Mouse (Mus musculus): ENCODE data around the gene Vezt. TPM values are rescaled to one million over a fixed set of nuclear protein-coding genes. Genes with fewer than 3 reads are reported as not detected.

The Vezt gene
- polyA plus RNA-seq, 1 experiment from 2014 or later: 21.1 TPM

DNA sequence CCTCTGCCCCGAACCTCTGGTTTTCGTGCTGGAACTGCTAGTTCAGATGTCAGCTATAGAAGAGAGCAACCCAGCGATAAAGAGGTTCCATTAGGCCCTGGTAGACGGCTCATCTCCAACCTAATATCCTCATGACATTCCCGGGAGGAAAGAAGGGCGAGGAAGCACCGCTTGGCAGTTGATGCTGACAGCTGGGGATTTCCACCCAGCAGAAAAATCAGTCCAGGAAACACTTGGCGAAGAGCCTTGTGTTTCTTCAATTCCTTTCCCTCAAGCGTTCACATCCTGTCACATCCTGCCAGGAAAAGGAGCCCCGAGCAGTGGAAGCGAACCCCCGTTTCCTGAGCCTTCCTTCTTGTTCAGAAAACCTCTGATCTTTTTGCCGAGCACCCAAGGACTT, 116.4 kb downstream of the Vezt start:
- Histone ChIP-seq H3K4me2 (no peak overlapping the region; the same call in 1 of the 2 replicates), H3K27ac (peak overlapping the region; percentile 60; the same call in 1 of the 2 replicates), H3K9ac (no peak overlapping the region), H3K36me3 (no peaks in the 10 kb centered on the region), H3K27me3 (replicated peaks) (0 out of 2 replicates have a peak, but pooled peaks cover 3% of the 10 kb centered on the region), H3K9me3 (no peaks in the 10 kb centered on the region), H3K4me3 (replicated peaks) (no peak overlapping the region), H3K4me1 (no peaks in the 10 kb centered on the region)
- no peak for ATAC-seq (ENCODE audit: insufficient read depth, low FRiP score, low read depth)
- 45% methylated on average over 13 of the region's 13 CpGs for WGBS

DNA sequence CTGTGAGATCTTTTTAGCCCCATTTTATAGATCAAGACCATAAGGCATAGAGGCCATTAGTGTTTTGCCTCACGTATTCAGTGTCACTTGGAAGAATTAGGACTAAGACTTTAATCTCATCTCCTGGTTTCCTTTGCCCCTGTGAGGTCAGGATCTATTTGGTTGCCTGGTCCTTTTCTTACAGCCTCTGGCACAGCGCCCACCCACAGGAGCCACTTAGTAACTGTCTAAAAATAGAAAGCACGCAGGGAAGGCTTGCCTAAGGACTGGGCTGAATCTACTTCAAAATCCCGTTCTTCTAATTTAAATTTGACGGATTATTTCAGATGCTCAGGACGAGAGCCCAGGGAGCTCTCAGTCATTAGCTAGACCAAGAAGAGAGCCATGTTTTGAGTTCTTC, 116.9 kb downstream of the Vezt start:
- H3K27ac ChIP-seq: 0 out of 2 replicates have a peak overlapping the region, but pooled peaks have one; percentile 60
- WGBS: 32% methylated on average over 6 of the region's 6 CpGs
- H3K4me2 ChIP-seq: no peak overlapping the region; the same call in 1 of the 2 replicates

DNA sequence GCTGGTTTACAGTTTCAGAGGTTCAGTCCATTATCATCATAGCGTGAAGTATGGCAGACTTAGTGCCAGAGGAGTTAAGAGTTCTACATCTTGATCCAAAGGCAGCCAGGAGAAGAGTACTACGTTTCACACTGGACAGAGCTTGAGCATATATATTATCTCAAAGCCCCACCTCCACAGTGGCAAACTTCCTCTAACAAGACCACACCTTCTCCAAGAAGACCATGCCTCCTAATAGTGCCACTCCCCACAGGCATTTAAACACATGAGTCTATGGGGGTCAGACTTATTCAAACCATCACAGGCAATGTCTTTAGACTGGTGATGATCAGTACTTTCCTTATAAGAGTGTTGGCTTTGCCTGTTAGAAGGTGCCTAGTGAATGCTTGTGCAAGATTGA, 117.5 kb downstream of the Vezt start:
- WGBS: 72% methylated on average over 2 of the region's 2 CpGs
- no peak overlapping the region for H3K4me3 ChIP-seq (replicated peaks)
- ATAC-seq (ENCODE audit: insufficient read depth, low FRiP score, low read depth): peak; percentile 53; the same call in 1 of the 2 replicates
- no peak overlapping the region for H3K9ac ChIP-seq
- H3K27ac ChIP-seq: no peak overlapping the region
- no peaks in the 10 kb centered on the region for H3K9me3 ChIP-seq
- no peaks in the 10 kb centered on the region for H3K4me1 ChIP-seq
- H3K27me3 ChIP-seq (replicated peaks): 0 out of 2 replicates have a peak, but pooled peaks cover 3% of the 10 kb centered on the region
- H3K36me3 ChIP-seq: no peaks in the 10 kb centered on the region
- H3K4me2 ChIP-seq: no peak overlapping the region

More for the DNA sequence above, 116.9 kb downstream of the Vezt start:
- Histone ChIP-seq H3K9ac (no peak overlapping the region), H3K9me3 (no peaks in the 10 kb centered on the region), H3K27me3 (replicated peaks) (0 out of 2 replicates have a peak, but pooled peaks cover 3% of the 10 kb centered on the region), H3K36me3 (no peaks in the 10 kb centered on the region), H3K4me1 (no peaks in the 10 kb centered on the region), H3K4me3 (replicated peaks) (no peak overlapping the region)
- ATAC-seq (ENCODE audit: insufficient read depth, low FRiP score, low read depth): peak; percentile 60; the same call in 1 of the 2 replicates

DNA sequence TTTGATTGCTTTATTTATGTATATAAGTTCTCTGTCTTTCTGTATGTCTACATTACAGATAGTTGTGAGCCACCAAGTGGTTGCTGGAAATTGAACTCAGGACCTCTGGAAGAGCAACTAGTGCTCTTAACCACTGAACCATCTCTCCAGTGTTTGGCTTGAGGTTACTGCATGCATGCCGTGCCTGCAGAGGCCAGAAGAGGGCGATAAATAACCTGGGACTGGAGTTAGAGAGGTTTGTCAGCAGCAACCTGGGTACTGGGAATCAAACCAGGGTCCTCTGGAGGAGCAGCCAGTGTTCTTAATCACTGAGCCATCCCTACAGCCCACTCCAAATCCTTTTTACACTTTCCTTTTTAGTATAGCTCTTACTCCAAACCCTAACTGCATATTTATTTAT, 118.8 kb downstream of the Vezt start:
- no peak for ATAC-seq (ENCODE audit: insufficient read depth, low FRiP score, low read depth)
- 80% methylated on average over 2 of the region's 2 CpGs for WGBS

DNA sequence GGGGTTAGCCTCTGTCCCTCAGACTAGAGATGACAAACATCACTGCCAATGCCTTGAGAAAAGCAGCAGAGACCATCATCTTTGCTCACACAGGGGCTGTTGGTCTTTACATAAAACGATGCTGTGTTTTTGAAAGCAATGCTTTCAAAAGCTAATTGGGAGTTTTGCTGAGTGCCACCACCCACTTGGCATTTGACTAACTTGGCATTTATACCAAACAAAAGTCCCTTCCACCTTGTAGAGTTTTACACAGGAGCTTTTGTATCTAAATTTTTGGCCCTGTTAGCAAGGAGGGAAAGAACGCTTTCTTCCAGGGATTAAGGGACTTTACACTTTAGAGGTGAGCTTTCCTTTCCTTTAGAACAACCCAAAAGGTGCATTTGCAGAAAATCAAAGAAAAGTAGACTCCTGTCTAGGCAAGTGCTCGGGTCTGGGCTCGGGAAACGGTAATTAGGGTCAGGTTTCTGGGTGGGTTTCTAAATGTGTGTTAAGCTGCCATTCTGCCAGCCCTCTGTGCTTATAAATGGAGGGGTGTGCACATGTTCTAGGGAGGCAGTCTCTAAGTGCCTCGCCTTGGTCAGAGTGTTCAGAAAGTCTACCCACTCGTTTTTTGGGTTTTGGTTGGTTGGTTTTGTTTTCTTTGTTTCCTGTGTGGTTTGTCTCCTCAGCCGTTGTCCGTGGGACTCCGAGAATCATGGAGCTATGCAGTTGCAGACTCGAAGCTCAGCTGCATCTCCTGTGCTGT, 119.9 kb downstream of the Vezt start:
- Histone ChIP-seq H3K9me3 (no peaks in the 10 kb centered on the region), H3K27ac (0 out of 2 replicates have a peak overlapping the region, but pooled peaks have one; percentile 35), H3K4me2 (no peak overlapping the region), H3K9ac (no peak overlapping the region), H3K4me1 (no peaks in the 10 kb centered on the region), H3K36me3 (no peaks in the 10 kb centered on the region), H3K27me3 (replicated peaks) (0 out of 2 replicates have a peak, but pooled peaks cover 3% of the 10 kb centered on the region), H3K4me3 (replicated peaks) (no peak overlapping the region)
- ATAC-seq (ENCODE audit: insufficient read depth, low FRiP score, low read depth): no peak
- WGBS: 40% methylated on average over 11 of the region's 11 CpGs

More for the DNA sequence above, 118.8 kb downstream of the Vezt start:
- H3K4me3 ChIP-seq (replicated peaks): no peak overlapping the region
- H3K9ac ChIP-seq: no peak overlapping the region
- no peaks in the 10 kb centered on the region for H3K4me1 ChIP-seq
- H3K27me3 ChIP-seq (replicated peaks): 0 out of 2 replicates have a peak, but pooled peaks cover 3% of the 10 kb centered on the region
- H3K4me2 ChIP-seq: no peak overlapping the region
- H3K36me3 ChIP-seq: no peaks in the 10 kb centered on the region
- H3K27ac ChIP-seq: no peak overlapping the region
- H3K9me3 ChIP-seq: no peaks in the 10 kb centered on the region

DNA sequence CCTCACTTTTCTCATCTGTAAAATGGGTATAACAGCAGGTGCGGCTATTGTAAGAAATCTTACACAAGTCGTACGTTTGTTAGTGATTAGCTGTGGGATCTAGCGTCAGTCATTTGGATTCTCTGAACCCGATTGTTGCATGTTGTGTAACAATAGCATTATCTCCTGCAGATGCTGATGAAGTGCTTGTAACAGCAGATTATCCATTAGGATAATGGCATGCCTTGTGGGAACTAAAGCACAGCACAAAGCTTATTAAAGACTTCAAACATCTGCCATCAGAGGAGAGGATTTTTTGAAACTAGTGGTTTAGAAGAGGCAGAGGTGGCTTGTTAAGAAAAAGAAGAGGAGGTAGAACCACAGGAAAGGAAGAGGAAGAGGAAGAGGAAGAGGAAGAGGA, 122.1 kb downstream of the Vezt start:
- ATAC-seq (ENCODE audit: insufficient read depth, low FRiP score, low read depth): no peak
- Histone ChIP-seq H3K27ac (no peak overlapping the region), H3K27me3 (replicated peaks) (0 out of 2 replicates have a peak, but pooled peaks cover 3% of the 10 kb centered on the region), H3K4me3 (replicated peaks) (no peak overlapping the region), H3K4me2 (no peak overlapping the region), H3K9ac (no peak overlapping the region), H3K4me1 (no peaks in the 10 kb centered on the region), H3K9me3 (no peaks in the 10 kb centered on the region), H3K36me3 (no peaks in the 10 kb centered on the region)
- WGBS: 92% methylated on average over 5 of the region's 5 CpGs

DNA sequence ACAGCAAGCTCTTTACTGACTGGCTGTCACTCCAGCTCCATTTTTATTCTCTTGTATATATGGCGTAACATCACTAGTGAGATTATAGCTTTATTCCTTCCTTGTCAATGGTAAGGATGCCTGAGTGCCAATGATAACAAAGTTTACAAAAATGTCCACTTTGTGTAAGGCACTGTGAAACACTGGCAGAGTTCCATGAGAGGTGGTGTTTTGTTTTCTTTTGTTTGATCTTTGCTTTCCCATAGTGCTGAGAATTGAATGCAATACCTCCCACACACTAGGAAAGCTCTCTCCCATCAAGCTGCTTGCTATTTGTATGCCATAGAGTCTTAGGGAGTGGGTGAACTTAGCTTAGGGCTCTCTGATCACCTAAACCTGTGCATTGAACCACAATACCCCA, 122.7 kb downstream of the Vezt start:
- 0 out of 2 replicates have a peak, but pooled peaks cover 3% of the 10 kb centered on the region for H3K27me3 ChIP-seq (replicated peaks)
- H3K9ac ChIP-seq: no peak overlapping the region
- H3K9me3 ChIP-seq: no peaks in the 10 kb centered on the region
- WGBS: 69% methylated on average over 1 of the region's 1 CpGs
- H3K27ac ChIP-seq: no peak overlapping the region
- H3K4me2 ChIP-seq: no peak overlapping the region
- H3K4me3 ChIP-seq (replicated peaks): no peak overlapping the region
- no peaks in the 10 kb centered on the region for H3K4me1 ChIP-seq
- H3K36me3 ChIP-seq: no peaks in the 10 kb centered on the region
- no peak for ATAC-seq (ENCODE audit: insufficient read depth, low FRiP score, low read depth)

DNA sequence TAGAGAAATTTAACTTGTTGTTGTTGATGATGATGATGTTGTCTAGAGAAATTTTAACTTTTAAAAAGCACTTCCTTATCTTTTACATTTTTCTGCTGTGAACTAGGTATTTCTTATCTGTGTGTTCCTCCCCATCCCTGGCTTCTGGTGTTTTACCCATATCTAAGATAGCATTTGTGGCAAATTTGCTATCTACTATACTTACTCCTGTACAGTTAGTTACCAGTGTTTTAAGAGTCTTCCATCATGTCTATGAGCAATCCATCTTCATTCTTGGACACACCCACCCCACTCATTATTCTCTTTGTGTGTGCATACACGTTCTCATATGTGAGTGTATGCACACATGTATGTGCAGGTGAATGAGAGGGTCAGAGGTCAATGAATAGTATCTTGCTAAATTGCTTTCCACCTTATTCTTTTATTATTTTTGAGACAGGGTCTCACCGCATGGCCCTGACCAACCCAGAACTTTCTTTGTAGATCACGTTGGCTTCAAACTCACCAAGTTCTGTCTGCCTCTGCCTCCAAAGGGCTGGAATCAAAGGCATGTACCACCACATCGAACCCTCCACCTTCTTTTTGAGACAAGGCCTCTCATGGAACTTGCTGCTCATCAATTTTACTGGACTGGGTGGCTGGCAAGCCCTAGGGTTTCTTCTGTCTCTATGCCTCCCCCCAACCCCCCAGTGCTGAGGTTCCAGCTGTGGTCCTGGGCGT, 123.3 kb downstream of the Vezt start:
- 0 out of 2 replicates have a peak, but pooled peaks cover 3% of the 10 kb centered on the region for H3K27me3 ChIP-seq (replicated peaks)
- no peaks in the 10 kb centered on the region for H3K9me3 ChIP-seq
- H3K36me3 ChIP-seq: no peaks in the 10 kb centered on the region
- no peak overlapping the region for H3K4me2 ChIP-seq
- H3K9ac ChIP-seq: no peak overlapping the region
- no peak overlapping the region for H3K27ac ChIP-seq
- H3K4me3 ChIP-seq (replicated peaks): no peak overlapping the region
- 81% methylated on average over 5 of the region's 5 CpGs for WGBS
- no peaks in the 10 kb centered on the region for H3K4me1 ChIP-seq
- ATAC-seq (ENCODE audit: insufficient read depth, low FRiP score, low read depth): peak; percentile 56; the same call in 1 of the 2 replicates

DNA sequence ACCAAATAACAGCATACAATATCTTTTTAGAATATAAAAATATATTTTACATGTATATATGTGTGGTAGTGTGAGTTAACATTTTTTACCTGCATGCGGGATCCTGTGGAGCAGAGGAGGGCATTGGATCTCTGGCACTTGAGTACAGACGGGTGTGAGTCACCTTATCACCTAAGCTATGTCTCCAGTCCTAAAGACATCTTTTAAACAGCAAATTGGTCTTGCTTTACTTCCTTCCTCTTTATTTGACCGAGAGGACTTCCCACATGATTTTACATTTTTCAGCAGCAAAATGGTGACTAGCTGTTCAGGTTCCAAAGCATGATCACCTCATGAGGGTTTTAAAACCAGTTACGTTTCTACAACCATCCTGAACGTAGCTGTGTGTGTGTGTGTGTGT, 124.3 kb downstream of the Vezt start:
- ATAC-seq (ENCODE audit: insufficient read depth, low FRiP score, low read depth): no peak
- Histone ChIP-seq H3K36me3 (no peaks in the 10 kb centered on the region), H3K4me2 (no peak overlapping the region), H3K9me3 (no peaks in the 10 kb centered on the region), H3K27me3 (replicated peaks) (0 out of 2 replicates have a peak, but pooled peaks cover 3% of the 10 kb centered on the region), H3K4me3 (replicated peaks) (no peak overlapping the region), H3K4me1 (no peaks in the 10 kb centered on the region), H3K9ac (no peak overlapping the region), H3K27ac (no peak overlapping the region)
- 73% methylated on average over 5 of the region's 5 CpGs for WGBS

DNA sequence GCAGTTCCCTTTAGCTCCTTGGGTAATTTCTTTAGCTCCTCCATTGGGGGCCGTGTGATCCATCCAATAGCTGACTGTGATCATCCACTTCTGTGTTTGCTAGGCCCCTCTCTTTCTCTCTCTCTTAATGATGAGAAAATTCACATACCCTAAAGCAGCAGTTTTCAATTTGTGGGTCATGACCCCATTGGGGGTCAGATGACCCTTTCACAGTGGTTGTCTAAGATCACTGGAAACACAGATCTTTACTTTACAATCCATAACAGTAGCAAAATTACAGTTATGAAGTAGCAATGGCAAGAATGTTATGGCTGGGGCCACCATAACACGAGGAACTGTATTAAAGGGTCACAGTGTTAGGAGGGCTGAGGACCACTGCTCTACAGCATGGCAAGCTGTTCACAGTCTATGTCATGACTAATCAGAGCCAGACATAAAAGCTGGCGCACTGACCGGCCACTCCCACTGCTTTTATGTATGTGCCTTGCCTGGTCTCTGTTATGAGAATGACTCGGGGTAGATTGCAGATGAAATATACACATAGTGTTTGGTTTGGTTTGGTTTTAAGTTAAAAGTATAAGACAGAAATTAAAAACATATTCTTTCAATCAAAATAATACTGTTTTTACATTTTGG, 125.7 kb downstream of the Vezt start:
- Histone ChIP-seq H3K36me3 (no peaks in the 10 kb centered on the region), H3K9me3 (no peaks in the 10 kb centered on the region), H3K4me2 (no peak overlapping the region), H3K4me3 (replicated peaks) (no peak overlapping the region), H3K27ac (no peak overlapping the region), H3K27me3 (replicated peaks) (0 out of 2 replicates have a peak, but pooled peaks cover under 1% of the 10 kb centered on the region), H3K9ac (no peak overlapping the region), H3K4me1 (no peaks in the 10 kb centered on the region)
- ATAC-seq (ENCODE audit: insufficient read depth, low FRiP score, low read depth): no peak
- 70% methylated on average over 5 of the region's 5 CpGs for WGBS

DNA sequence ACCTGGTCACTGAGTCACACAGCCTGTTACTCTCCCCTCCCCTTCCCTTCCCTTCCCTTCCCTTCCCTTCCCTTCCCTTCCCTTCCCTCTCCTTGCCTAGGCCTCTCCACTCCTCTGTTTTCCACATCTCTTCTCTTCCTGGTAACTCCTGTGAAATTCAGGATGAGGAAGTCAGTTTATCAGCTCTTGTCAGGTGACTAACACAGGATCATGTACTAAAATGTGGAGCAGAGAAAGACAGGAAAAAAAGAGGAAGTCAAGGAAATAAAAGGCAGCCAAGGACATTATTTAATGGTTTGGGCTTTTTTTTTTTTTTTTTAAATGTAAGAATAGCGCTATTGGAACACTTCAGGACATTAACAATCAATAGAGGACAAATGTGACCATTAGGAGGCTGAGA, 126.6 kb downstream of the Vezt start:
- Histone ChIP-seq H3K36me3 (no peaks in the 10 kb centered on the region), H3K27ac (no peak overlapping the region), H3K4me1 (no peaks in the 10 kb centered on the region), H3K4me3 (replicated peaks) (no peak overlapping the region), H3K9ac (no peak overlapping the region), H3K4me2 (no peak overlapping the region), H3K27me3 (replicated peaks) (no peaks in the 10 kb centered on the region), H3K9me3 (no peaks in the 10 kb centered on the region)
- no peak for ATAC-seq (ENCODE audit: insufficient read depth, low FRiP score, low read depth)
- WGBS: 81% methylated on average over 1 of the region's 1 CpGs

Data from stomach, embryonic 15.5 days (tissue).